In genomic region chr7:45117566-45117965, GRCm38 (mm10) we compare ENCODE assay signal across 21 mouse cellular contexts. TPM values are rescaled to one million over a fixed set of nuclear protein-coding genes. Genes with fewer than 3 reads are reported as not detected.
DNase-seq lines count a peak whose midpoint lies in the region; ATAC-seq and TF ChIP-seq lines count a peak whose summit lies in the region.
"Had no signal": no experiment of that assay in that cellular context is flagged by ENCODE, and none has a peak within 500 bp of the region (broad histone marks: within the 10 kb centered on the region; RNA-seq: fewer than 3 reads in every experiment).

No protein-coding gene starts in this region.

- H3K9ac ChIP-seq in embryonic facial prominence, embryonic 12.5 days: no peak overlapping the region
- H3K9ac ChIP-seq in kidney, embryonic 16.5 days (replicated peaks; ENCODE audit: low read length): no peak overlapping the region
- no peak overlapping the region; the same call in 1 of the 2 replicates for H3K9ac ChIP-seq in neural tube, embryonic 11.5 days (ENCODE audit: low read length)
- peak overlapping the region; percentile 35; the same call in 1 of the 2 replicates for H3K9ac ChIP-seq in stomach, postnatal 0 days (ENCODE audit: low read length)
- H3K9ac ChIP-seq: hindbrain, embryonic 15.5 days; liver, embryonic 15.5 days had no signal

- no peak for DNase-seq in embryonic facial prominence, embryonic 10.5 days (ENCODE audit: low spot score)
- DNase-seq in kidney, adult 18-20 months: no peak
- DNase-seq in neural tube, embryonic 11.5 days (ENCODE audit: low spot score): no peak
- DNase-seq in neural tube, embryonic 10.5 days (ENCODE audit: extremely low spot score, low spot score): no peak
- no peak for DNase-seq in stomach, postnatal 0 days (ENCODE audit: low spot score)
- DNase-seq in c-Kit-positive CD71-positive TER-119-positive erythroid progenitor cells, embryonic 14.5 days (ENCODE audit: low spot score): no peak
- DNase-seq: adrenal gland, postnatal 25 days; cerebellum, adult 2 months; heart, postnatal 10 days; kidney, adult 8-10 months; left cerebral cortex, postnatal 4 days; lung, postnatal 36 days; right cerebral cortex, adult 18-20 months; thymus, postnatal 25 days had no signal

- H3K27ac ChIP-seq in embryonic facial prominence, embryonic 12.5 days: peak overlapping the region; percentile 37; the same call in 1 of the 2 replicates
- no peak overlapping the region for H3K27ac ChIP-seq in embryonic facial prominence, embryonic 10.5 days (replicated peaks)
- peak overlapping the region; percentile 17; the same call in 1 of the 2 replicates for H3K27ac ChIP-seq in kidney, embryonic 16.5 days (ENCODE audit: low read length)
- H3K27ac ChIP-seq in neural tube, embryonic 11.5 days (ENCODE audit: low read depth, low read length): no peak overlapping the region
- H3K27ac ChIP-seq in stomach, postnatal 0 days (replicated peaks): no peak overlapping the region; the same call in 1 of the 2 replicates
- H3K27ac ChIP-seq: hindbrain, embryonic 15.5 days; layer of hippocampus, adult 2 months; liver, embryonic 15.5 days had no signal

- no peak for TF ChIP-seq CTCF in stomach, postnatal 0 days (IDR thresholded peaks at IDR 0.05; ENCODE audit: low read depth)

- H3K27me3 ChIP-seq in embryonic facial prominence, embryonic 12.5 days: no peaks in the 10 kb centered on the region; the same call in 1 of the 2 replicates
- no peaks in the 10 kb centered on the region for H3K27me3 ChIP-seq in embryonic facial prominence, embryonic 10.5 days (replicated peaks; ENCODE audit: low read depth, poor library complexity, severe bottlenecking)
- H3K27me3 ChIP-seq in kidney, embryonic 16.5 days (ENCODE audit: insufficient read depth, low read length): no peaks in the 10 kb centered on the region
- no peaks in the 10 kb centered on the region for H3K27me3 ChIP-seq in neural tube, embryonic 11.5 days (ENCODE audit: control insufficient read depth, insufficient read depth, low read length)
- no peaks in the 10 kb centered on the region for H3K27me3 ChIP-seq in stomach, postnatal 0 days (ENCODE audit: control insufficient read depth, insufficient read depth, low read length)
- H3K27me3 ChIP-seq: hindbrain, embryonic 15.5 days; liver, embryonic 15.5 days had no signal

- no peaks in the 10 kb centered on the region for H3K9me3 ChIP-seq in embryonic facial prominence, embryonic 12.5 days
- H3K9me3 ChIP-seq in embryonic facial prominence, embryonic 10.5 days: no peaks in the 10 kb centered on the region
- no peaks in the 10 kb centered on the region for H3K9me3 ChIP-seq in kidney, embryonic 16.5 days (ENCODE audit: low read length)
- H3K9me3 ChIP-seq in neural tube, embryonic 11.5 days (ENCODE audit: control insufficient read depth, low read length): no peaks in the 10 kb centered on the region
- no peaks in the 10 kb centered on the region for H3K9me3 ChIP-seq in stomach, postnatal 0 days (ENCODE audit: control insufficient read depth, low read length)
- H3K9me3 ChIP-seq: hindbrain, embryonic 15.5 days; liver, embryonic 15.5 days had no signal

- ATAC-seq in embryonic facial prominence, embryonic 12.5 days (ENCODE audit: insufficient number of reproducible peaks, insufficient read depth, low FRiP score, low TSS enrichment): no peak
- ATAC-seq in kidney, embryonic 16.5 days (ENCODE audit: low FRiP score, low TSS enrichment): no peak
- no peak for ATAC-seq in neural tube, embryonic 11.5 days (ENCODE audit: insufficient read depth, low FRiP score, low TSS enrichment)
- ATAC-seq in stomach, postnatal 0 days (ENCODE audit: low FRiP score, low TSS enrichment): no peak
- ATAC-seq: forebrain, embryonic 16.5 days had no signal

- peaks cover 38% of the 10 kb centered on the region for H3K36me3 ChIP-seq in embryonic facial prominence, embryonic 12.5 days
- peaks cover 51% of the 10 kb centered on the region for H3K36me3 ChIP-seq in embryonic facial prominence, embryonic 10.5 days (replicated peaks)
- H3K36me3 ChIP-seq in kidney, embryonic 16.5 days (ENCODE audit: insufficient read depth, low read length): peaks cover 40% of the 10 kb centered on the region
- H3K36me3 ChIP-seq in neural tube, embryonic 11.5 days (ENCODE audit: control insufficient read depth, insufficient read depth, low read length): peaks cover 23% of the 10 kb centered on the region
- peaks cover 18% of the 10 kb centered on the region; the same call in 1 of the 2 replicates for H3K36me3 ChIP-seq in stomach, postnatal 0 days (ENCODE audit: control insufficient read depth, insufficient read depth, low read length)

- no peak overlapping the region for H3K4me3 ChIP-seq in embryonic facial prominence, embryonic 12.5 days
- H3K4me3 ChIP-seq in embryonic facial prominence, embryonic 10.5 days: no peak overlapping the region
- no peak overlapping the region for H3K4me3 ChIP-seq in kidney, embryonic 16.5 days (ENCODE audit: low read length)
- H3K4me3 ChIP-seq in neural tube, embryonic 11.5 days (ENCODE audit: low read depth, low read length): 0 out of 2 replicates have a peak overlapping the region, but pooled peaks have one; percentile 5
- H3K4me3 ChIP-seq in stomach, postnatal 0 days (ENCODE audit: low read depth, low read length): no peak overlapping the region
- H3K4me3 ChIP-seq: hindbrain, embryonic 15.5 days; layer of hippocampus, adult 2 months; liver, embryonic 15.5 days; myocyte had no signal

- TF ChIP-seq EP300 in stomach, postnatal 0 days (optimal IDR thresholded peaks at IDR 0.05): no peak

- WGBS in embryonic facial prominence, embryonic 12.5 days: 85% methylated on average over 8 of the region's 8 CpGs
- 83% methylated on average over 8 of the region's 8 CpGs for WGBS in embryonic facial prominence, embryonic 10.5 days
- 63% methylated on average over 8 of the region's 8 CpGs for WGBS in kidney, embryonic 16.5 days
- WGBS in neural tube, embryonic 11.5 days: 89% methylated on average over 8 of the region's 8 CpGs
- 74% methylated on average over 8 of the region's 8 CpGs for WGBS in stomach, postnatal 0 days

- no peak overlapping the region for H3K4me2 ChIP-seq in embryonic facial prominence, embryonic 12.5 days (replicated peaks)
- no peak overlapping the region for H3K4me2 ChIP-seq in kidney, embryonic 16.5 days (replicated peaks; ENCODE audit: low read depth, low read length)
- H3K4me2 ChIP-seq in neural tube, embryonic 11.5 days (ENCODE audit: low read depth): no peak overlapping the region
- H3K4me2 ChIP-seq in stomach, postnatal 0 days (replicated peaks; ENCODE audit: low read depth): no peak overlapping the region
- H3K4me2 ChIP-seq: hindbrain, embryonic 15.5 days; liver, embryonic 15.5 days had no signal

- peaks cover 10% of the 10 kb centered on the region for H3K4me1 ChIP-seq in embryonic facial prominence, embryonic 12.5 days
- H3K4me1 ChIP-seq in embryonic facial prominence, embryonic 10.5 days: peaks cover 18% of the 10 kb centered on the region
- peaks cover 13% of the 10 kb centered on the region for H3K4me1 ChIP-seq in kidney, embryonic 16.5 days (ENCODE audit: insufficient read depth, low read length)
- H3K4me1 ChIP-seq in neural tube, embryonic 11.5 days (ENCODE audit: control insufficient read depth, insufficient read depth, low read length): peaks cover 2% of the 10 kb centered on the region; the same call in 1 of the 2 replicates
- H3K4me1 ChIP-seq in stomach, postnatal 0 days (replicated peaks; ENCODE audit: control insufficient read depth, insufficient read depth): no peaks in the 10 kb centered on the region

RNA-seq across cellular contexts. Expression of gene Rps11, which starts 6.7 kb away (rescaled TPM):
- polyA plus RNA-seq in embryonic facial prominence, embryonic 12.5 days (2016; fragmentation: Nextera tagmentation; extraction: Ambion mirVana): 1,448 and 1,491 TPM in 2 replicates
- 1,885 and 1,917 TPM in 2 replicates for polyA plus RNA-seq in embryonic facial prominence, embryonic 10.5 days (2016; fragmentation: Nextera tagmentation; extraction: Ambion mirVana)
- polyA plus RNA-seq in kidney, embryonic 16.5 days (2015; fragmentation: Nextera tagmentation; extraction: Ambion mirVana): 1,363 and 1,408 TPM in 2 replicates
- 1,454 and 1,462 TPM in 2 replicates for polyA plus RNA-seq in neural tube, embryonic 11.5 days (2014; fragmentation: Nextera tagmentation; extraction: Ambion mirVana)
- 1,142 and 1,191 TPM in 2 replicates for polyA plus RNA-seq in stomach, postnatal 0 days (2015; fragmentation: Nextera tagmentation; extraction: Ambion mirVana)

RNA-seq across cellular contexts. Expression of gene Rpl13a, which starts 11.0 kb away (rescaled TPM):
- polyA plus RNA-seq in embryonic facial prominence, embryonic 12.5 days (2016; fragmentation: Nextera tagmentation; extraction: Ambion mirVana): 1,339 and 1,342 TPM in 2 replicates
- 1,273 and 1,282 TPM in 2 replicates for polyA plus RNA-seq in embryonic facial prominence, embryonic 10.5 days (2016; fragmentation: Nextera tagmentation; extraction: Ambion mirVana)
- polyA plus RNA-seq in kidney, embryonic 16.5 days (2015; fragmentation: Nextera tagmentation; extraction: Ambion mirVana): 1,083 and 1,117 TPM in 2 replicates
- polyA plus RNA-seq in neural tube, embryonic 11.5 days (2014; fragmentation: Nextera tagmentation; extraction: Ambion mirVana): 1,071 and 1,190 TPM in 2 replicates
- polyA plus RNA-seq in stomach, postnatal 0 days (2015; fragmentation: Nextera tagmentation; extraction: Ambion mirVana): 1,442 and 1,485 TPM in 2 replicates

RNA-seq across cellular contexts. Expression of gene Fcgrt, which starts 13.9 kb away (rescaled TPM):
- polyA plus RNA-seq in embryonic facial prominence, embryonic 12.5 days (2016; fragmentation: Nextera tagmentation; extraction: Ambion mirVana): 25.8 and 26.0 TPM in 2 replicates
- polyA plus RNA-seq in embryonic facial prominence, embryonic 10.5 days (2016; fragmentation: Nextera tagmentation; extraction: Ambion mirVana): 6.0 and 7.0 TPM in 2 replicates
- 93.7 and 114 TPM in 2 replicates for polyA plus RNA-seq in kidney, embryonic 16.5 days (2015; fragmentation: Nextera tagmentation; extraction: Ambion mirVana)
- polyA plus RNA-seq in neural tube, embryonic 11.5 days (2014; fragmentation: Nextera tagmentation; extraction: Ambion mirVana): 11.3 and 12.8 TPM in 2 replicates
- polyA plus RNA-seq in stomach, postnatal 0 days (2015; fragmentation: Nextera tagmentation; extraction: Ambion mirVana): 76.1 and 76.9 TPM in 2 replicates

RNA-seq across cellular contexts. Expression of gene Gm45713, which starts 18.5 kb away (rescaled TPM):
- 0.22 and 0.27 TPM in 2 replicates for polyA plus RNA-seq in embryonic facial prominence, embryonic 12.5 days (2016; fragmentation: Nextera tagmentation; extraction: Ambion mirVana)
- polyA plus RNA-seq in embryonic facial prominence, embryonic 10.5 days (2016; fragmentation: Nextera tagmentation; extraction: Ambion mirVana): 0.31 TPM in 1 of 2 replicates, not detected in the other
- 0.18 TPM in 1 of 2 replicates, not detected in the other for polyA plus RNA-seq in kidney, embryonic 16.5 days (2015; fragmentation: Nextera tagmentation; extraction: Ambion mirVana)
- 0.21 and 0.30 TPM in 2 replicates for polyA plus RNA-seq in neural tube, embryonic 11.5 days (2014; fragmentation: Nextera tagmentation; extraction: Ambion mirVana)
- polyA plus RNA-seq in stomach, postnatal 0 days (2015; fragmentation: Nextera tagmentation; extraction: Ambion mirVana): 0.17 and 1.1 TPM in 2 replicates
- polyA plus RNA-seq: forebrain, embryonic 16.5 days; hindbrain, embryonic 15.5 days; liver, embryonic 15.5 days had no signal

RNA-seq across cellular contexts. Expression of gene Flt3l, which starts 18.7 kb away (rescaled TPM):
- polyA plus RNA-seq in embryonic facial prominence, embryonic 12.5 days (2016; fragmentation: Nextera tagmentation; extraction: Ambion mirVana): 0.67 and 1.1 TPM in 2 replicates
- 0.97 and 1.8 TPM in 2 replicates for polyA plus RNA-seq in embryonic facial prominence, embryonic 10.5 days (2016; fragmentation: Nextera tagmentation; extraction: Ambion mirVana)
- 0.95 and 1.9 TPM in 2 replicates for polyA plus RNA-seq in kidney, embryonic 16.5 days (2015; fragmentation: Nextera tagmentation; extraction: Ambion mirVana)
- 0.76 and 0.85 TPM in 2 replicates for polyA plus RNA-seq in neural tube, embryonic 11.5 days (2014; fragmentation: Nextera tagmentation; extraction: Ambion mirVana)
- 2.2 and 2.3 TPM in 2 replicates for polyA plus RNA-seq in stomach, postnatal 0 days (2015; fragmentation: Nextera tagmentation; extraction: Ambion mirVana)

Comparison
In these comparisons a context has a peak if more than half of its experiments do, and no peak if none do; other contexts are left out.
1. H3K27ac ChIP-seq: peak in embryonic facial prominence, embryonic 12.5 days (single experiment) and kidney, embryonic 16.5 days (single experiment); none in embryonic facial prominence, embryonic 10.5 days (single experiment), neural tube, embryonic 11.5 days (single experiment) and stomach, postnatal 0 days (single experiment).